Mouse (Mus musculus) small intestine, adult 10 weeks (tissue): ENCODE data around the gene Wfdc9. TPM values are rescaled to one million over a fixed set of nuclear protein-coding genes. Genes with fewer than 3 reads are reported as not detected.

Experiments used
- polyA plus RNA-seq: library from polyadenylated mRNA; stranded (reverse); fragments of 350-450 nt; fragmentation: Illumina TruSeq; extraction: RNeasy Lipid Tissue Mini Kit (QIAGEN cat#74804); gene quantifications from one replicate; pipeline ENCODE4 v1.2.3, GENCODE M21; 2014; ENCODE audit warnings: low replicate concordance

Gene Wfdc9
- polyA plus RNA-seq: not detected

DNA sequence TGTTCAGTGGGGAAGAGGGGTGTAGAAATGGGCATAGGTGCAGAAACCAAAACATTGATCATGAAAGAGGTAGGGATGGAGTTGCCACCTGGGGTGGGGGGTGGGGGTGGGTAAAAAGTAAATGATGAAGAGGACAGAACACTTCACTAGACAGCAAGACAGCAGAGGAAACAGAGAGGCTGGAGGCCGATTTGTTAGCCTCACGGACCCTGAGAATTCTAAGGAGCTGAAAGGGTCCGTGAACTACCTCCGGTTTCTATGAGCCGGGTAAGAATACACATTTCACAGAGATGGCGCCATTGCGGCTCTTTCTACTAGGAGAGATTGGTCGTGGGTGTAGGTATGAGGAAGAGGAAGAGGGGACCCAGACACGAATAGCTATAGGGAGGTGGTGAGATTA, at the start of gene Wfdc9:
TSS of gene Wfdc9 (minus strand) at position 101 of the 400 bp plus-strand sequence.

DNA sequence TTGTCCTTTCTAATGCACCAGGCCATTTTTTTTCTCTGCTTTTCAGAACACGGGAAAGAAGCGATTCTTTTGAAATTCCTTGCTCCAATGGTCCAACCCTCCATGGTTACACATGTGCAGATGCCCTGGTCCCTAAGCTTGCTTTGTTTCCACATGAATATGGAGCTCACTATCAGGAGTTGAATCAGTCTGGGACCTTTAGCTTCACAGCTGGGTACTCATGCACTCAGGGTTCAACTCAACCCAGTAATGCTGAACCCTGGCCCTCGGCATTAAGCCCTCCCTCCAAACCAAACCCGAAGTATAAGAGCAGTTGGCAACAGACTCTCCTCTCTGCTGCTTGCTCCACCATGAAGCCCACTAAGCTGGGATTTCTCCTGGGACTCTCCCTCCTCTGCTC, 41.8 kb upstream of the Wfdc9 start, which contains the start of gene Spint4:
TSS of gene Spint4 (plus strand) at position 301 of the 400 bp plus-strand sequence.

DNA sequence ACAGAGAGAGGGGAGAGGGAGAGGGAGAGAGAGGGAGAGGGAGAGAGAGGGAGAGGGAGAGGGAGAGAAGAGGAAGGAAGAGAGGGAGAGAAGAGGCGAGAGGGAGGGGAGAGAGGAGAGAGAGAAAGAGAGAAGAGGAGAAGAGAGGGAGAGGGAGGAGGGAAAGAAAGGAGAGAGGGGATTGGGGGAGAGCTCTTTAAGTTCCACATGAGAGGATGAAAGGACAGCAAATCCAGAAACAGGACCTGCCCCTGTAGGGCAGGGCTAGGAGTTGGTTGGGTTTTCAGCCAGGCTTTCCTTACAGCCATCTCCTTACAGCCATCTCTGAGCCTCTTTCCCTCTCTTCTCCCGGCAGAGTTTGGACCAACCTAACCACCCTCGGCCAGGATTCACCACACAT, 28.4 kb upstream of the Wfdc9 start, which contains the start of gene Wfdc13:
TSS of gene Wfdc13 (plus strand) at position 301 of the 400 bp plus-strand sequence.

DNA sequence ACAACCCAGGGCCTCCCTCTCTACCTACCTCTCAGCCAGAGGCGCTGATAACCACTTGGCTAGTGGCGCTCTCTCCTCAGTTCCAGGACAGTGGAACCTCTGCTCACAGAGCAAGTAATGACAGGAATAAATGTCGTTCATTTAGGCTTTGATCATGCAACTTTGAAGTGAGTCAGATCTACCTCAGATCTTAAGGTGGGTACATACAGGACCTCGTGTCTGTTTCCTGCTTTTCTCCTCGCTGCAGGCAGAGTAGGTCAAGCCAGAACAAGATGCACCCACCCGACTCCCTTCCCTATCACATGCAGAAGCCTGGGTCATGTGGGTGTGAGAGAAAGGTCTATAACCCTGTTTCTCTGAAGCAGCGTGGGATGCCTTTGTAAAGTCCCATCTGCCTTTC, 17.6 kb upstream of the Wfdc9 start, which contains the start of gene Wfdc11:
TSS of gene Wfdc11 (minus strand) at position 101 of the 400 bp plus-strand sequence.

DNA sequence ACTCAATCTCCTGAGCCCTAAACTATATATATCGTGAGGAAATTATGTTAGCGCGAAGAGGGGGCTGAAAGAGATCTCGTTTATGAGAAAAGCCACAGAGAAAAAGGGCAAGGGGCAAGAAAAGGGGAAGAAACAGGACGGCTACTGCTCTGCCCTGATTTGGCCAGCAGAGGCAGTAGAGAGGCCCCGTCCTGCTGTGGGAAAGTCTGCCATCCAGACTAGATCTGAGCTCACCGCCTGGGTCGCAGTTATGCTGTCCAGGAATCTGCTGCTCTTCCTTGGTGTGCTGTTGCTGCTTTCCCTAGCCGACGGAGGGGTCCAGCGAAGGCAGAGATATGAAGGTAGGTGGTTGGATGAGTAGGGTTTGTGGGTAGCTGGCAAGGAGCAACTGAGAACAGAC, 525 bp downstream of the Wfdc9 start, which contains the start of gene Wfdc10:
TSS of gene Wfdc10 (plus strand) at position 189 of the 400 bp plus-strand sequence.

DNA sequence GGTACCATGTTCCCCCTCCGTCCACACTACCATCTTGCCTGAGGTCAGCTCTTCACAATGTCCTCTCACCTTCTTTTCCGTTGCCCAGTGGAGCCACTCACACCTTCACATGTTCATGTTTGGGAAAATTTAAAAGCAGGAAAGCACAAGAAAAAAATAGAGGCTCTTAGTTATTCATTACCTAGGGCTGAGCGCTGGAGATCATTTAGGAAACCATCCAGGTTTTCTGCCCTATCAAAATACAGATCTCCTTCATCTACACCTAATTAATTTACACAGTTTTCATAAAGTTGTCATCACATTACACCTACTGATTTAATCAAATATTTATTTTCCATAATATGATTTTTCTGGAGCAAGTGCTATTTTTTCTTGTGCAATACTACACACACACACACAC, 17.7 kb downstream of the Wfdc9 start, which contains the start of gene Wfdc16:
TSS of gene Wfdc16 (minus strand) at position 101 of the 400 bp plus-strand sequence.

DNA sequence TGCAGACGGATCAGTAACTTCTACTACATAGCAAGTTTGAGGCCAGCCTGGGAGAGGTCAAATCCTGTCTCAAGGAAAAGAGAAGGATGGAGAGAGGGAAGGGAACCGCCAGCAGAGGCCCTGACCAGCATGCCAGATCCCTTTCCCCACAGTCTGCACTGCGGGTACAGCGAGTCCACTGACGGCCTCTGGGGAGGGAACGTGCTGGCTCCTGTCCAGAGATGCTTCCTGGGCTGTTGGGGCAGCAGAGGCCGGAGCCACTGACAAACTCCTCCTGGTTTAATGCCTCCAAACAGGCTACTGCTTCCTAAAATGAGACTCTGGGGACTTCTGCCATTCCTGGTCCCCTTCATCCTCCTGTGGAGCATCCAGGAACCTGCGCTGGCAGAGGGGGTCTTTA, 42.9 kb downstream of the Wfdc9 start, which contains the start of the genes Wfdc6b and Wfdc8:
TSS of gene Wfdc6b (plus strand) at position 52 of the 400 bp plus-strand sequence.
TSS of gene Wfdc8 (minus strand) at position 156 of the 400 bp plus-strand sequence.

Other genes starting within 250 kb of the Wfdc9 start
- gene Sdc4, start 212.7 kb downstream of the Wfdc9 start, polyA plus RNA-seq: 73.6 TPM
- 7.5 TPM for gene Sys1, start 199.6 kb downstream of the Wfdc9 start, polyA plus RNA-seq
- not detected for gene Gm20458, start 195.6 kb downstream of the Wfdc9 start, polyA plus RNA-seq
- gene Trp53tg5, start 182.9 kb downstream of the Wfdc9 start, polyA plus RNA-seq: not detected
- gene Dbndd2, start 170.5 kb downstream of the Wfdc9 start, polyA plus RNA-seq: 2.4 TPM
- gene Pigt, start 159.1 kb downstream of the Wfdc9 start, polyA plus RNA-seq: 4.8 TPM
- gene Wfdc2, start 94.2 kb downstream of the Wfdc9 start, polyA plus RNA-seq: not detected
- not detected for gene Spint3, start 83.1 kb downstream of the Wfdc9 start, polyA plus RNA-seq
- gene Wfdc6a, start 71.1 kb downstream of the Wfdc9 start, polyA plus RNA-seq: not detected
- gene Eppin, start 63.0 kb downstream of the Wfdc9 start, polyA plus RNA-seq: not detected
- gene Wfdc6b, start 43.1 kb downstream of the Wfdc9 start, polyA plus RNA-seq: not detected
- gene Wfdc8, start 43.0 kb downstream of the Wfdc9 start, polyA plus RNA-seq: not detected
- 1.9 TPM for gene Wfdc16, start 17.8 kb downstream of the Wfdc9 start, polyA plus RNA-seq
- not detected for gene Wfdc10, start 537 bp downstream of the Wfdc9 start, polyA plus RNA-seq
- not detected for gene Wfdc11, start 17.5 kb upstream of the Wfdc9 start, polyA plus RNA-seq
- not detected for gene Wfdc13, start 28.5 kb upstream of the Wfdc9 start, polyA plus RNA-seq
- gene Spint4, start 41.9 kb upstream of the Wfdc9 start, polyA plus RNA-seq: not detected
- gene Spint5, start 58.7 kb upstream of the Wfdc9 start, polyA plus RNA-seq: not detected
- 0.71 TPM for gene Wfdc3, start 89.3 kb upstream of the Wfdc9 start, polyA plus RNA-seq
- gene Dnttip1, start 89.4 kb upstream of the Wfdc9 start, polyA plus RNA-seq: 3.3 TPM
- gene Ube2c, start 113.3 kb upstream of the Wfdc9 start, polyA plus RNA-seq: 13.1 TPM
- not detected for gene Tnnc2, start 123.4 kb upstream of the Wfdc9 start, polyA plus RNA-seq
- 1.2 TPM for gene Snx21, start 129.2 kb upstream of the Wfdc9 start, polyA plus RNA-seq
- 2.0 TPM for gene Acot8, start 148.3 kb upstream of the Wfdc9 start, polyA plus RNA-seq
- gene Zswim3, start 148.5 kb upstream of the Wfdc9 start, polyA plus RNA-seq: 1.6 TPM
- 1.1 TPM for gene Zswim1, start 166.1 kb upstream of the Wfdc9 start, polyA plus RNA-seq
- not detected for gene Spata25, start 172.0 kb upstream of the Wfdc9 start, polyA plus RNA-seq
- 26.4 TPM for gene Ctsa, start 176.3 kb upstream of the Wfdc9 start, polyA plus RNA-seq
- not detected for gene Neurl2, start 176.9 kb upstream of the Wfdc9 start, polyA plus RNA-seq
- gene Pltp, start 201.1 kb upstream of the Wfdc9 start, polyA plus RNA-seq: 0.30 TPM
- 3.1 TPM for gene Pcif1, start 222.7 kb upstream of the Wfdc9 start, polyA plus RNA-seq